Mouse (Mus musculus) myocyte (in vitro differentiated cells): ENCODE data around the gene Anks3.

Experiments
- CEBPB ChIP-seq: IDR thresholded peaks from 2 replicates; pipeline ENCODE4 v1.6.1; 2011; ENCODE audit warnings: mild to moderate bottlenecking, moderate library complexity; ENCODE audit not compliant: poor library complexity, insufficient read depth, severe bottlenecking
- MAX ChIP-seq: IDR thresholded peaks from one replicate; pipeline ENCODE4 v1.6.1; 2011; ENCODE audit warnings: low read depth, mild to moderate bottlenecking, control low read depth
- MYOD1 ChIP-seq, 3 experiments: IDR thresholded peaks; one replicate each; pipeline ENCODE4 v1.6.1; 2011; ENCODE audit warnings: control low read depth in 2 of 3, low read depth in 2 of 3, mild to moderate bottlenecking in 2 of 3, moderate library complexity in 1 of 3; ENCODE audit not compliant: insufficient read length in 2 of 3, control insufficient read depth in 1 of 3
- MYOG ChIP-seq, 3 experiments: IDR thresholded peaks; one replicate each; pipeline ENCODE4 v1.6.1; 2011; ENCODE audit warnings: control low read depth in 2 of 3, low read depth in 2 of 3, mild to moderate bottlenecking in 2 of 3; ENCODE audit not compliant: insufficient read length in 2 of 3, control insufficient read depth in 1 of 3, insufficient read depth in 1 of 3
- POLR2A ChIP-seq: IDR thresholded peaks from one replicate; pipeline ENCODE4 v1.6.1; 2011; ENCODE audit warnings: low read depth, mild to moderate bottlenecking, control low read depth, moderate library complexity; ENCODE audit not compliant: insufficient read length
- POLR2AphosphoS2 ChIP-seq: IDR thresholded peaks from one replicate; pipeline ENCODE4 v1.6.1; 2011; ENCODE audit warnings: low read depth, control low read depth; ENCODE audit not compliant: insufficient read length
- REST ChIP-seq: IDR thresholded peaks from one replicate; pipeline ENCODE4 v1.6.1; 2011; ENCODE audit warnings: mild to moderate bottlenecking, control low read depth, moderate library complexity; ENCODE audit not compliant: insufficient read depth, insufficient read length
- SRF ChIP-seq: IDR thresholded peaks from one replicate; pipeline ENCODE4 v1.6.1; 2011; ENCODE audit warnings: low read depth; ENCODE audit not compliant: control insufficient read depth, insufficient read length
- USF1 ChIP-seq: IDR thresholded peaks from one replicate; pipeline ENCODE4 v1.6.1; 2011; ENCODE audit warnings: low read depth, mild to moderate bottlenecking, control low read depth, moderate library complexity

DNA sequence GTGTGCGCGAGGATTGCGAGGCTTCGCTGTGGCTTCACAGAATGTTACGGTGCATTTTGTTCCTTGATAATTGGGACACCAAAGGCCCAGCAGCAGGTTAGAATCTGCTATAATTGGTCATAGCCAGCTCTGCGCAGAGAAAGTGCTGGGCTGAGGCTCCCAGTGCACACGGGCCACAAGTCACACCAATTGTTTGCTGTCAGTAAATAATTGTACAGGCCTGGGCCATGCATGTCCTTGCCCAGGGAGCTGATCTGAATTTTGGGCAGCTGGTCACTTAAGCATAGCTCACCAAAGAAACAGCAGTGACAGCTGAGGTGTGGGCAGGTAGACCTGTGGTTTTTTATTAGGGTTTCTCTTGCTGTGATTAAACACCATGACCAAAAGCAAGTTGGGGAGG is 36.0 kb downstream of the Anks3 start:
- TF ChIP-seq REST (no peak), USF1 (no peak), POLR2AphosphoS2 (no peak), POLR2A (no peak), MAX (no peak), SRF (no peak), CEBPB (no peak), MYOD1 (IDR thresholded peaks at IDR 0.05; ENCODE audit: control insufficient read depth in 1 of 3, insufficient read length in 2 of 3, low read depth in 2 of 3) (no peak), MYOG (IDR thresholded peaks at IDR 0.05; ENCODE audit: control insufficient read depth in 1 of 3, insufficient read depth in 1 of 3, insufficient read length in 2 of 3, low read depth in 2 of 3) (no peak)
